Mouse (Mus musculus): ENCODE measurements around the gene Gm2056. TPM values are rescaled to one million over a fixed set of nuclear protein-coding genes. Genes with fewer than 3 reads are reported as not detected.

Gm2056 gene
- polyA plus RNA-seq, 1 experiment from 2014 or later, result not detected

Other genes starting within 250 kb of the Gm2056 start
- not detected in 2 replicates for gene Gm21936, start 231.5 kb upstream of the Gm2056 start, polyA plus RNA-seq (2015; fragmentation: Nextera tagmentation; extraction: Ambion mirVana)
- gene BB287469, start 210.4 kb upstream of the Gm2056 start, polyA plus RNA-seq (2015; fragmentation: Nextera tagmentation; extraction: Ambion mirVana), result 0.26 TPM in 1 of 2 replicates, not detected in the other
- not detected in 2 replicates for gene Gm2001, start 184.7 kb upstream of the Gm2056 start, polyA plus RNA-seq (2015; fragmentation: Nextera tagmentation; extraction: Ambion mirVana)
- not detected in 2 replicates for gene Gm2016, start 152.9 kb upstream of the Gm2056 start, polyA plus RNA-seq (2015; fragmentation: Nextera tagmentation; extraction: Ambion mirVana)
- gene Gm2022, start 131.6 kb upstream of the Gm2056 start, polyA plus RNA-seq (2015; fragmentation: Nextera tagmentation; extraction: Ambion mirVana), result not detected in 2 replicates
- gene Gm2035, start 107.1 kb upstream of the Gm2056 start, polyA plus RNA-seq (2015; fragmentation: Nextera tagmentation; extraction: Ambion mirVana), result not detected in 2 replicates
- gene Gm2042, start 72.9 kb upstream of the Gm2056 start, polyA plus RNA-seq (2015; fragmentation: Nextera tagmentation; extraction: Ambion mirVana), result not detected in 2 replicates
- gene Gm2075, start 15.2 kb upstream of the Gm2056 start, polyA plus RNA-seq (2015; fragmentation: Nextera tagmentation; extraction: Ambion mirVana), result not detected in 2 replicates
- gene Gm6803, start 8.2 kb upstream of the Gm2056 start, polyA plus RNA-seq (2015; fragmentation: Nextera tagmentation; extraction: Ambion mirVana), result not detected in 2 replicates
- gene Gm16368, start 56.7 kb downstream of the Gm2056 start, polyA plus RNA-seq (2015; fragmentation: Nextera tagmentation; extraction: Ambion mirVana), result not detected in 2 replicates
- gene Gm10436, start 155.1 kb downstream of the Gm2056 start, polyA plus RNA-seq (2015; fragmentation: Nextera tagmentation; extraction: Ambion mirVana), result not detected in 2 replicates
- gene Gm8332, start 223.1 kb downstream of the Gm2056 start, polyA plus RNA-seq (2015; fragmentation: Nextera tagmentation; extraction: Ambion mirVana), result not detected in 2 replicates
- not detected in 2 replicates for gene Gm5662, start 247.5 kb downstream of the Gm2056 start, polyA plus RNA-seq (2015; fragmentation: Nextera tagmentation; extraction: Ambion mirVana)

Data from liver, embryonic 16.5 days (tissue).